Mouse (Mus musculus): ENCODE results near the gene Lhx4. TPM values are rescaled to one million over a fixed set of nuclear protein-coding genes. Genes with fewer than 3 reads are reported as not detected.

The Lhx4 gene
- polyA plus RNA-seq, 1 experiment from 2014 or later = 1.8 TPM

- H3K4me3 ChIP-seq (replicated peaks; ENCODE audit: low read depth, low read length) = no peak overlapping the region
- H3K36me3 ChIP-seq (ENCODE audit: control insufficient read depth, insufficient read depth, low read length) = no peaks in the 10 kb centered on the region
- ATAC-seq (ENCODE audit: low FRiP score, low TSS enrichment) (no peak), DNase-seq (no peak)
- H3K4me2 ChIP-seq (ENCODE audit: low read length) = no peak overlapping the region
- H3K9ac ChIP-seq (replicated peaks; ENCODE audit: low read length) = no peak overlapping the region
- no peak overlapping the region for H3K27ac ChIP-seq (replicated peaks; ENCODE audit: low read depth, low read length)
- WGBS = 67% methylated on average over 17 of the region's 17 CpGs
- H3K27me3 ChIP-seq (ENCODE audit: control insufficient read depth, insufficient read depth, low read length) = no peaks in the 10 kb centered on the region
- peaks cover 9% of the 10 kb centered on the region; the same call in 1 of the 2 replicates for H3K4me1 ChIP-seq (ENCODE audit: control insufficient read depth, insufficient read depth, low read length)
- no peaks in the 10 kb centered on the region for H3K9me3 ChIP-seq (ENCODE audit: control insufficient read depth, low read length)
These were observed 52.9 kb downstream of the Lhx4 start for GRCm38 (mm10) chr1:155698373-155699159.

DNA sequence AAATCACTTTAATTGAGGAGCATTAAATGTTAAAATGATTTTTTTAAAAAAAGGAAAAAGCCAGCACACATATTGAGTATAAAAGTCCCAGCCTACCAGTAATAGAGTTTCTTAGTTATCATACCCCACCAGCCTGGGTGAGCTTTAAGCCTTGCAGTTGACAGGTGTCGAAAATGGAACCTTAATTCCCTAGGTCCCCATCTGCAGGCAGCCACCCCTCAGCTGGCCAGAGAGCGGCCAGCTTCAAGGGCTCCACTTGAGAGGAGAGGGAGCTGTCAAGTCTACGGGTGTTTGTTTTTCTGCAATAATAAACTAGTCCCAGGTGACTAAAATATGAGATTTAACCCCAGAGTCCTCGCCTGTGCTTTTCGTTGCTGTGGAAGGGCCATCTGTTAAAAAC, 58.0 kb downstream of the Lhx4 start:
- DNase-seq (peak; percentile 21), ATAC-seq (ENCODE audit: low FRiP score, low TSS enrichment) (no peak)
- Histone ChIP-seq H3K4me1 (ENCODE audit: control insufficient read depth, insufficient read depth, low read length) (peaks cover 15% of the 10 kb centered on the region; the same call in 1 of the 2 replicates), H3K36me3 (ENCODE audit: control insufficient read depth, insufficient read depth, low read length) (no peaks in the 10 kb centered on the region), H3K27ac (replicated peaks; ENCODE audit: low read depth, low read length) (no peak overlapping the region), H3K9me3 (ENCODE audit: control insufficient read depth, low read length) (no peaks in the 10 kb centered on the region), H3K4me3 (replicated peaks; ENCODE audit: low read depth, low read length) (no peak overlapping the region), H3K9ac (replicated peaks; ENCODE audit: low read length) (no peak overlapping the region), H3K27me3 (ENCODE audit: control insufficient read depth, insufficient read depth, low read length) (no peaks in the 10 kb centered on the region), H3K4me2 (ENCODE audit: low read length) (no peak overlapping the region)
- 33% methylated on average over 5 of the region's 5 CpGs for WGBS

DNA sequence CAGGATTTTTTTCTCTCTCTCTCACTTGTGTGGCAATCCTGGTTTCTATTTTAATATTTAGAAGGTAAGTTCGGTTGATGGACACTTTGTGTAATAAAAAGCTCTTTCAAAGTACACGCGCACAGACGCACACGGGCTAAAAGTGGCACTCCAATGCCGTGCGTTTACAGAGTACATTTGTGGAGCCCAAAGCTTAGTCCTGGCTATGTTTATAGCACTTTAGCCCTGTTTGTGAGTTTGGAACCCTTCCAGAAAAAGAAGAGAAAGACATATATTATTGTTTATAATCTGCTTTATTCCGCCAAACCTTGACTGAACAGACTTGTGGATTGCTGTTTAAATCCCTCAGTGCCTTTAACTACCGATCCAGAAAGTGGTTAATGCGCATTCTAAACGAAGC, 58.5 kb downstream of the Lhx4 start:
- H3K27ac ChIP-seq (replicated peaks; ENCODE audit: low read depth, low read length) = no peak overlapping the region
- peaks cover 11% of the 10 kb centered on the region; the same call in 1 of the 2 replicates for H3K4me1 ChIP-seq (ENCODE audit: control insufficient read depth, insufficient read depth, low read length)
- H3K36me3 ChIP-seq (ENCODE audit: control insufficient read depth, insufficient read depth, low read length) = no peaks in the 10 kb centered on the region
- no peak for ATAC-seq (ENCODE audit: low FRiP score, low TSS enrichment)
- H3K4me3 ChIP-seq (replicated peaks; ENCODE audit: low read depth, low read length) = no peak overlapping the region
- DNase-seq = no peak
- WGBS = 62% methylated on average over 11 of the region's 11 CpGs
- H3K9me3 ChIP-seq (ENCODE audit: control insufficient read depth, low read length) = no peaks in the 10 kb centered on the region
- H3K27me3 ChIP-seq (ENCODE audit: control insufficient read depth, insufficient read depth, low read length) = no peaks in the 10 kb centered on the region
- H3K4me2 ChIP-seq (ENCODE audit: low read length) = no peak overlapping the region
- no peak overlapping the region for H3K9ac ChIP-seq (replicated peaks; ENCODE audit: low read length)

- H3K36me3 ChIP-seq (ENCODE audit: control insufficient read depth, insufficient read depth, low read length) = no peaks in the 10 kb centered on the region
- ATAC-seq (ENCODE audit: low FRiP score, low TSS enrichment) = no peak
- no peak overlapping the region for H3K4me2 ChIP-seq (ENCODE audit: low read length)
- no peak overlapping the region for H3K9ac ChIP-seq (replicated peaks; ENCODE audit: low read length)
- H3K4me3 ChIP-seq (replicated peaks; ENCODE audit: low read depth, low read length) = no peak overlapping the region
- WGBS = 91% methylated on average over 6 of the region's 6 CpGs
- no peaks in the 10 kb centered on the region for H3K9me3 ChIP-seq (ENCODE audit: control insufficient read depth, low read length)
- peaks cover 11% of the 10 kb centered on the region; the same call in 1 of the 2 replicates for H3K4me1 ChIP-seq (ENCODE audit: control insufficient read depth, insufficient read depth, low read length)
- DNase-seq = no peak
- no peak overlapping the region for H3K27ac ChIP-seq (replicated peaks; ENCODE audit: low read depth, low read length)
- H3K27me3 ChIP-seq (ENCODE audit: control insufficient read depth, insufficient read depth, low read length) = no peaks in the 10 kb centered on the region
These were observed 59.3 kb downstream of the Lhx4 start for GRCm38 (mm10) chr1:155692230-155692629.

GRCm38 (mm10) chr1:155689558-155689957, 61.9 kb downstream of the Lhx4 start:
- no peaks in the 10 kb centered on the region for H3K27me3 ChIP-seq (ENCODE audit: control insufficient read depth, insufficient read depth, low read length)
- ATAC-seq (ENCODE audit: low FRiP score, low TSS enrichment) (no peak), DNase-seq (no peak)
- H3K9ac ChIP-seq (replicated peaks; ENCODE audit: low read length) = no peak overlapping the region
- WGBS = 71% methylated on average over 5 of the region's 5 CpGs
- H3K4me1 ChIP-seq (ENCODE audit: control insufficient read depth, insufficient read depth, low read length) = peaks cover 11% of the 10 kb centered on the region; the same call in 1 of the 2 replicates
- no peak overlapping the region for H3K4me2 ChIP-seq (ENCODE audit: low read length)
- H3K27ac ChIP-seq (replicated peaks; ENCODE audit: low read depth, low read length) = no peak overlapping the region
- no peaks in the 10 kb centered on the region for H3K9me3 ChIP-seq (ENCODE audit: control insufficient read depth, low read length)
- H3K4me3 ChIP-seq (replicated peaks; ENCODE audit: low read depth, low read length) = no peak overlapping the region
- H3K36me3 ChIP-seq (ENCODE audit: control insufficient read depth, insufficient read depth, low read length) = no peaks in the 10 kb centered on the region

GRCm38 (mm10) chr1:155689141-155689540, 62.3 kb downstream of the Lhx4 start:
- H3K27me3 ChIP-seq (ENCODE audit: control insufficient read depth, insufficient read depth, low read length) = no peaks in the 10 kb centered on the region
- no peak overlapping the region for H3K27ac ChIP-seq (replicated peaks; ENCODE audit: low read depth, low read length)
- peaks cover 11% of the 10 kb centered on the region; the same call in 1 of the 2 replicates for H3K4me1 ChIP-seq (ENCODE audit: control insufficient read depth, insufficient read depth, low read length)
- 70% methylated on average over 4 of the region's 4 CpGs for WGBS
- no peak overlapping the region for H3K9ac ChIP-seq (replicated peaks; ENCODE audit: low read length)
- ATAC-seq (ENCODE audit: low FRiP score, low TSS enrichment) = no peak
- no peak overlapping the region for H3K4me2 ChIP-seq (ENCODE audit: low read length)
- no peak overlapping the region for H3K4me3 ChIP-seq (replicated peaks; ENCODE audit: low read depth, low read length)
- no peaks in the 10 kb centered on the region for H3K36me3 ChIP-seq (ENCODE audit: control insufficient read depth, insufficient read depth, low read length)
- DNase-seq = no peak
- no peaks in the 10 kb centered on the region for H3K9me3 ChIP-seq (ENCODE audit: control insufficient read depth, low read length)

DNA sequence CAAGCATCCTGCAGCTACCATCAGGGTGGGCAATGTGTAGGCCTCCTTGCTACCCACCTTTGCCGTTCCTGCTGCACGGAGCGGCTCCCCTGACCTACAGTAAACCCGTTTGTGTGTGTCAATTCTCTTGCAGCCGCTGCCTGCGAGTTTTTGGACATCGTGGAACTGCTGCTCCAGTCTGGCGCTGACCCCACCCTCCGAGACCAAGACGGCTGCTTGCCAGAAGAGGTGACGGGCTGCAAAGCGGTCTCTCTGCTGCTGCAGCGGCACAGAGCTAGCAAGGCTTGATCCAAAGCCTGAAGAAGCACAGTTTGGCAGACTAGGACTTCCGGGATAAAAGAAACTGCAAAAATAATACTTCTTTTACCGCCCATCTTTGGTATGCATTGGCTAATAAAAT, 64.7 kb downstream of the Lhx4 start:
- WGBS = 79% methylated on average over 15 of the region's 15 CpGs

GRCm38 (mm10) chr1:155681116-155681799, 70.2 kb downstream of the Lhx4 start:
- Histone ChIP-seq H3K9ac (replicated peaks; ENCODE audit: low read length) (no peak overlapping the region; the same call in 1 of the 2 replicates), H3K4me2 (ENCODE audit: low read length) (no peak overlapping the region), H3K36me3 (ENCODE audit: control insufficient read depth, insufficient read depth, low read length) (no peaks in the 10 kb centered on the region), H3K4me1 (ENCODE audit: control insufficient read depth, insufficient read depth, low read length) (peaks cover 11% of the 10 kb centered on the region; the same call in 1 of the 2 replicates), H3K27ac (replicated peaks; ENCODE audit: low read depth, low read length) (peak overlapping the region; percentile 39; the same call in 1 of the 2 replicates), H3K9me3 (ENCODE audit: control insufficient read depth, low read length) (no peaks in the 10 kb centered on the region), H3K27me3 (ENCODE audit: control insufficient read depth, insufficient read depth, low read length) (no peaks in the 10 kb centered on the region), H3K4me3 (replicated peaks; ENCODE audit: low read depth, low read length) (no peak overlapping the region)
- ATAC-seq (ENCODE audit: low FRiP score, low TSS enrichment) (peak; percentile 73; the same call in 1 of the 2 replicates), DNase-seq (peak; percentile 74)
- WGBS = 32% methylated on average over 10 of the region's 10 CpGs

More for the DNA sequence above, 64.7 kb downstream of the Lhx4 start:
- Histone ChIP-seq H3K4me2 (ENCODE audit: low read length) (no peak overlapping the region), H3K36me3 (ENCODE audit: control insufficient read depth, insufficient read depth, low read length) (no peaks in the 10 kb centered on the region), H3K27me3 (ENCODE audit: control insufficient read depth, insufficient read depth, low read length) (no peaks in the 10 kb centered on the region), H3K4me3 (replicated peaks; ENCODE audit: low read depth, low read length) (no peak overlapping the region), H3K9ac (replicated peaks; ENCODE audit: low read length) (no peak overlapping the region), H3K27ac (replicated peaks; ENCODE audit: low read depth, low read length) (no peak overlapping the region), H3K4me1 (ENCODE audit: control insufficient read depth, insufficient read depth, low read length) (0 out of 2 replicates have a peak, but pooled peaks cover 4% of the 10 kb centered on the region), H3K9me3 (ENCODE audit: control insufficient read depth, low read length) (no peaks in the 10 kb centered on the region)
- DNase-seq (no peak), ATAC-seq (ENCODE audit: low FRiP score, low TSS enrichment) (no peak)
